Mouse (Mus musculus): ENCODE data around the gene Vps54. TPM values are rescaled to one million over a fixed set of nuclear protein-coding genes. Genes with fewer than 3 reads are reported as not detected.
"Not testable (repeated sequence)": the region's sequence is repeated elsewhere in the genome, so short reads cannot be mapped to it uniquely, and the experiment has no call there.

Gene Vps54
- total and polyA plus RNA-seq, 3 experiments: 13.2 to 16.1 TPM; not detected in 1

DNA sequence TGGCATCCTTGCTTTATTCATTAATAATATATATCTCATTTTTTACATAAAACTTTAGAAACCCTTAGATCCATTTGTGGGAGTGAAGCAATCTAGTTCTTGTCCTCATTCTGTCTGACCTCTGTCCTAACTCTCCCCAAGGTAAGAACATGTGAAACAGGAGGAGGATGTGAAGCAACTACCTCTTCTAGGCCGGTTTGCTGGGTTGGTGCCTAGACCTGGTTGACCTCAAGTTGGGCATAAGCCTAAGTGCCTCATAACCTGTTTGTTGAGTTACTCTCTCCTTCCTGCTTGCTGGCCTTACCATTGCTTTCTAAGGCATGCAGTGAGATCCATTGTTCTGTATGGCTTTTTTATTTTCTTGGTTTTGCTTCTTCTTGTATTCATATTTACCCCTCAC, 11.3 kb downstream of the Vps54 start:
- TF ChIP-seq MXI1 (IDR thresholded peaks at IDR 0.05; ENCODE audit: low read depth, low read length) (no peak), E2F4 (IDR thresholded peaks at IDR 0.05; ENCODE audit: borderline replicate concordance, low read depth, low read length) (no peak), POLR2AphosphoS2 (IDR thresholded peaks at IDR 0.05; ENCODE audit: low read length) (no peak)
- no peak overlapping the region for H3K9ac ChIP-seq (ENCODE audit: control insufficient read depth, low read depth, low read length, poor library complexity, severe bottlenecking)
- no peak overlapping the region for H3K27ac ChIP-seq (ENCODE audit: control insufficient read depth, low read depth, low read length)
- H3K9me3 ChIP-seq (replicated peaks; ENCODE audit: insufficient read depth, low read length): no peaks in the 10 kb centered on the region
- H3K79me2 ChIP-seq (ENCODE audit: control insufficient read depth, insufficient read depth, low read length, poor library complexity): peaks cover 20% of the 10 kb centered on the region
- H3K4me1 ChIP-seq (ENCODE audit: control insufficient read depth in 1 of 2, insufficient read depth in 2 of 2, low read length in 2 of 2): peaks cover 2 to 8% of the 10 kb centered on the region in 2 experiments; a peak in 2 of 4 replicates
- H3K4me3 ChIP-seq (ENCODE audit: control insufficient read depth in 1 of 2, insufficient read depth in 1 of 2, low read depth in 2 of 2, low read length in 2 of 2): no peak overlapping the region
- H3K36me3 ChIP-seq (ENCODE audit: control insufficient read depth in 1 of 2, insufficient read depth in 2 of 2, low read length in 2 of 2): peaks cover 4 to 9% of the 10 kb centered on the region in 2 experiments; a peak in 3 of 4 replicates
- DNase-seq (ENCODE audit: low read depth, low spot score): no peak
- H3K27me3 ChIP-seq (ENCODE audit: control insufficient read depth in 1 of 2, insufficient read depth in 2 of 2, low read length in 2 of 2): no peaks in the 10 kb centered on the region

DNA sequence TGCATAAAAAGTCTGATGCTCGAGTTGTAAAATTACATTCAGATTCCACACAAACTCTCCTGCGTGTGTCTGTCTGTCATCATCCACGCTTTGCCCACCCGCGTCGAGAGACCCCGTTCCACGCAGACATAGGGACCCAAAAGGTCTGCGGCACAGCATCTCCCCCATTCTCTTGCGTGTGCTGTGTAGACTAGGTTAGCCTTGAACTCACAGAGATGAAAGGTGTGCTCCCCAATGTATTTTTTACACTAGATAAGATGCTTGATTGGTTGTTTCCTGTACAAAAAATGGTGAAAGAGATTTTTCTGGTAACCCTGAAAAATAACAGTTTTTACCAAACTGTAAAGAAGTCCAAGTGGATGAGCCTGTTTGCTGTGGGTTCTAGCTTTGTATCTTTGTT, 19.5 kb downstream of the Vps54 start:
- not testable (repeated sequence) for H3K9ac ChIP-seq (ENCODE audit: control insufficient read depth, low read depth, low read length, poor library complexity, severe bottlenecking); H3K79me2 ChIP-seq (ENCODE audit: control insufficient read depth, insufficient read depth, low read length, poor library complexity); H3K27me3 ChIP-seq (ENCODE audit: control insufficient read depth in 1 of 2, insufficient read depth in 2 of 2, low read length in 2 of 2); H3K36me3 ChIP-seq (ENCODE audit: control insufficient read depth in 1 of 2, insufficient read depth in 2 of 2, low read length in 2 of 2); H3K4me3 ChIP-seq (ENCODE audit: control insufficient read depth in 1 of 2, insufficient read depth in 1 of 2, low read depth in 2 of 2, low read length in 2 of 2); H3K4me1 ChIP-seq (ENCODE audit: control insufficient read depth in 1 of 2, insufficient read depth in 2 of 2, low read length in 2 of 2); H3K27ac ChIP-seq (ENCODE audit: control insufficient read depth, low read depth, low read length); DNase-seq (ENCODE audit: low read depth, low spot score); H3K9me3 ChIP-seq (replicated peaks; ENCODE audit: insufficient read depth, low read length)

DNA sequence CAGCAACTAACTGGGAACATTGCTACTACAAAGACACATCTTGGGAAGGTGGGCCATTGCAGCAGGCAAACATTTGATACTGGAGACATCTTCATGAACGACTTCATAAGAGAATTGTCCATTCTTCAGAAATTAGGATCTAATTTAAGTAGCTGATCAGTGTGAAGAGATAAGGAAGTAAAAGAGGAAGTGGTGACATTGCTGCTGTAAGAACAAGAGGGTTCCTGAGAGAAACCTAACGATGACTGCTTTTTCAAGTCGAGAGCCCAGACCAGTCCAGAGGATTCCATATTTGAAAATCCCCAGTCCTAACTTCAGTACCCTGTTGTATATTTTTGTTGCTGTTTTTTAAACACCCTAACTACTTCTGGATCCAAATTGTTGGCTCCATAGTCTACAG, 26.3 kb downstream of the Vps54 start:
- H3K9me3 ChIP-seq (replicated peaks; ENCODE audit: insufficient read depth, low read length): no peaks in the 10 kb centered on the region
- H3K36me3 ChIP-seq (ENCODE audit: control insufficient read depth in 1 of 2, insufficient read depth in 2 of 2, low read length in 2 of 2): peaks cover 12 to 13% of the 10 kb centered on the region in 2 experiments
- 0 out of 2 replicates have a peak overlapping the region, but pooled peaks have one; percentile 9 for H3K27ac ChIP-seq (ENCODE audit: control insufficient read depth, low read depth, low read length)
- no peaks in the 10 kb centered on the region for H3K79me2 ChIP-seq (ENCODE audit: control insufficient read depth, insufficient read depth, low read length, poor library complexity)
- H3K4me1 ChIP-seq (ENCODE audit: control insufficient read depth in 1 of 2, insufficient read depth in 2 of 2, low read length in 2 of 2): peaks cover 4 to 7% of the 10 kb centered on the region in 2 experiments
- peak; percentile 77 for DNase-seq (ENCODE audit: low read depth, low spot score)
- no peak overlapping the region for H3K9ac ChIP-seq (ENCODE audit: control insufficient read depth, low read depth, low read length, poor library complexity, severe bottlenecking)
- H3K4me3 ChIP-seq (ENCODE audit: control insufficient read depth in 1 of 2, insufficient read depth in 1 of 2, low read depth in 2 of 2, low read length in 2 of 2): no peak overlapping the region
- H3K27me3 ChIP-seq (ENCODE audit: control insufficient read depth in 1 of 2, insufficient read depth in 2 of 2, low read length in 2 of 2): no peaks in the 10 kb centered on the region
- no peak for TF ChIP-seq GABPA (IDR thresholded peaks at IDR 0.05; ENCODE audit: low read depth, low read length)
- no peak for TF ChIP-seq ZNF384 (IDR thresholded peaks at IDR 0.05; ENCODE audit: low read depth, low read length)
- no peak for TF ChIP-seq CHD2 (IDR thresholded peaks at IDR 0.05; ENCODE audit: low read length)
- TF ChIP-seq MYC (IDR thresholded peaks at IDR 0.05; ENCODE audit: low read depth, low read length): no peak
- TF ChIP-seq TBP (IDR thresholded peaks at IDR 0.05; ENCODE audit: low read depth, low read length): 0 out of 2 replicates have a peak, but pooled peaks have one; percentile 22
- TF ChIP-seq ZC3H11A (IDR thresholded peaks at IDR 0.05; ENCODE audit: low read depth, low read length): no peak
- no peak for TF ChIP-seq TCF12 (IDR thresholded peaks at IDR 0.05; ENCODE audit: low read depth, low read length)
- TF ChIP-seq RAD21 (IDR thresholded peaks at IDR 0.05; ENCODE audit: low read depth, low read length): no peak
- TF ChIP-seq MYB (IDR thresholded peaks at IDR 0.05; ENCODE audit: low read depth, low read length): no peak
- no peak for TF ChIP-seq ZMIZ1 (IDR thresholded peaks at IDR 0.05; ENCODE audit: low read depth, low read length)
- TF ChIP-seq SIN3A (IDR thresholded peaks at IDR 0.05; ENCODE audit: low read length): no peak
- no peak for TF ChIP-seq NRF1 (IDR thresholded peaks at IDR 0.05; ENCODE audit: insufficient read depth, low read depth, low read length, poor library complexity, severe bottlenecking)
- 0 out of 2 replicates have a peak, but pooled peaks have one; percentile 39 for TF ChIP-seq ETS1 (IDR thresholded peaks at IDR 0.05; ENCODE audit: low read depth, low read length)
- TF ChIP-seq USF1 (IDR thresholded peaks at IDR 0.05; ENCODE audit: low read depth, low read length): no peak
- no peak for TF ChIP-seq CTCF (IDR thresholded peaks at IDR 0.05 in 2 of 3, conservative IDR thresholded peaks at IDR 0.05 in 1 of 3; ENCODE audit: control insufficient read depth in 1 of 3, insufficient read depth in 1 of 3, low read depth in 2 of 3, low read length in 3 of 3, poor library complexity in 1 of 3, severe bottlenecking in 1 of 3)
- no peak for TF ChIP-seq MXI1 (IDR thresholded peaks at IDR 0.05; ENCODE audit: low read depth, low read length)
- no peak for TF ChIP-seq SMC3 (IDR thresholded peaks at IDR 0.05; ENCODE audit: low read depth, low read length)
- TF ChIP-seq CHD1 (IDR thresholded peaks at IDR 0.05; ENCODE audit: low read depth, low read length): no peak
- TF ChIP-seq POLR2A (IDR thresholded peaks at IDR 0.05; ENCODE audit: control insufficient read depth in 1 of 2, insufficient read depth in 1 of 2, low read depth in 1 of 2, low read length in 2 of 2, poor library complexity in 1 of 2): no peak
- TF ChIP-seq KAT2A (conservative IDR thresholded peaks at IDR 0.05; ENCODE audit: low read depth, low read length): no peak
- no peak for TF ChIP-seq NELFE (IDR thresholded peaks at IDR 0.05; ENCODE audit: low read depth, low read length)
- TF ChIP-seq GATA1 (IDR thresholded peaks at IDR 0.05; ENCODE audit: low read depth, low read length): peak; percentile 98
- TF ChIP-seq POLR2AphosphoS2 (IDR thresholded peaks at IDR 0.05; ENCODE audit: low read length): no peak
- 0 out of 2 replicates have a peak, but pooled peaks have one; percentile 16 for TF ChIP-seq MEF2A (IDR thresholded peaks at IDR 0.05; ENCODE audit: extremely low read depth, insufficient replicate concordance, low read depth, low read length, poor library complexity, severe bottlenecking)
- TF ChIP-seq E2F4 (IDR thresholded peaks at IDR 0.05; ENCODE audit: borderline replicate concordance, low read depth, low read length): no peak
- no peak for TF ChIP-seq JUND (IDR thresholded peaks at IDR 0.05; ENCODE audit: low read depth, low read length)
- TF ChIP-seq ELF1 (IDR thresholded peaks at IDR 0.05; ENCODE audit: low read depth, low read length): 0 out of 2 replicates have a peak, but pooled peaks have one; percentile 38

Measured in MEL (cell line).